Mouse (Mus musculus) heart, embryonic 10.5 days (tissue): ENCODE measurements around the gene Fbxw2. TPM values are rescaled to one million over a fixed set of nuclear protein-coding genes. Genes with fewer than 3 reads are reported as not detected.
A peak's percentile ranks its signal among the peaks of the same experiment; 100 is the strongest.
"Not testable (repeated sequence)": the region's sequence is repeated elsewhere in the genome, so short reads cannot be mapped to it uniquely, and the experiment has no call there.

Experiments
- DNase-seq: peaks from one replicate; pipeline ENCODE4 v3.0.0-alpha.2; 2017; ENCODE audit warnings: low spot score
- H3K27ac ChIP-seq: fragments of 300-500 bp; sonication (generic); 2 replicates; pipeline ENCODE4 v1.5.1; 2016; ENCODE audit warnings: mild to moderate bottlenecking
- H3K27me3 ChIP-seq: fragments of 300-500 bp; sonication (generic); 2 replicates; pipeline ENCODE4 v1.6.1; 2016; ENCODE audit warnings: mild to moderate bottlenecking; ENCODE audit not compliant: poor library complexity, insufficient read depth, severe bottlenecking
- H3K36me3 ChIP-seq: fragments of 300-500 bp; sonication (generic); 2 replicates; pipeline ENCODE4 v1.6.1; 2016; ENCODE audit warnings: mild to moderate bottlenecking, moderate library complexity
- H3K4me1 ChIP-seq: fragments of 300-500 bp; sonication (generic); 2 replicates; pipeline ENCODE4 v1.6.1; 2016; ENCODE audit warnings: mild to moderate bottlenecking
- H3K4me3 ChIP-seq: fragments of 300-500 bp; sonication (generic); 2 replicates; pipeline ENCODE4 v1.5.1; 2016; ENCODE audit warnings: mild to moderate bottlenecking, moderate library complexity
- H3K9me3 ChIP-seq: fragments of 300-500 bp; sonication (generic); 2 replicates; pipeline ENCODE4 v1.6.1; 2016; ENCODE audit warnings: mild to moderate bottlenecking, moderate library complexity
- WGBS: fragments of 180-500 bp; shearing (Covaris S2); methylation state at CpG from one replicate; pipeline ENCODE4 v1.1.7; 2016; 5-methylcytosine and 5-hydroxymethylcytosine counted together
- polyA plus RNA-seq: library from polyadenylated mRNA; unstranded; fragments of >200 nt; fragmentation: Nextera tagmentation; extraction: Ambion mirVana; gene quantifications from 2 replicates; pipeline ENCODE4 v1.2.1, GENCODE M21; 2016

Gene Fbxw2
- polyA plus RNA-seq, 1 experiment from 2014 or later, result 74.5 TPM

GRCm38 (mm10) chr2:34804815-34805214 is 21.3 kb downstream of the Fbxw2 start:
- H3K27ac ChIP-seq, result no peak overlapping the region
- no peaks in the 10 kb centered on the region for H3K9me3 ChIP-seq
- H3K4me1 ChIP-seq, result peaks cover 16% of the 10 kb centered on the region
- H3K4me3 ChIP-seq, result no peak overlapping the region
- WGBS, result 86% methylated on average over 1 of the region's 1 CpGs
- H3K36me3 ChIP-seq, result peaks cover 27% of the 10 kb centered on the region
- DNase-seq, result no peak
- H3K27me3 ChIP-seq, result no peaks in the 10 kb centered on the region

GRCm38 (mm10) chr2:34804172-34804571 is 21.9 kb downstream of the Fbxw2 start:
- Histone ChIP-seq H3K27ac (no peak overlapping the region), H3K9me3 (no peaks in the 10 kb centered on the region), H3K4me3 (no peak overlapping the region), H3K36me3 (peaks cover 22% of the 10 kb centered on the region), H3K4me1 (peaks cover 18% of the 10 kb centered on the region), H3K27me3 (no peaks in the 10 kb centered on the region)
- 95% methylated on average over 2 of the region's 2 CpGs for WGBS
- no peak for DNase-seq

- Histone ChIP-seq H3K27ac (no peak overlapping the region), H3K27me3 (no peaks in the 10 kb centered on the region)
Observed at GRCm38 (mm10) chr2:34803746-34804145, 22.4 kb downstream of the Fbxw2 start.

GRCm38 (mm10) chr2:34802565-34803245 is 23.4 kb downstream of the Fbxw2 start:
- Histone ChIP-seq H3K4me1 (peaks cover 24% of the 10 kb centered on the region), H3K36me3 (peaks cover 11% of the 10 kb centered on the region), H3K4me3 (peak overlapping the region; percentile 69), H3K27ac (peak overlapping the region; percentile 94)
- under 1% methylated on average over 32 of the region's 32 CpGs for WGBS
- not testable (repeated sequence) for H3K9me3 ChIP-seq, H3K27me3 ChIP-seq, DNase-seq

More at GRCm38 (mm10) chr2:34803746-34804145, 22.4 kb downstream of the Fbxw2 start:
- Histone ChIP-seq H3K9me3 (no peaks in the 10 kb centered on the region), H3K4me1 (peaks cover 23% of the 10 kb centered on the region), H3K4me3 (peak overlapping the region; percentile 69), H3K36me3 (peaks cover 18% of the 10 kb centered on the region)
- no peak for DNase-seq
- 83% methylated on average over 3 of the region's 3 CpGs for WGBS

- WGBS, result 5% methylated on average over 39 of the region's 39 CpGs
- H3K36me3 ChIP-seq, result peaks cover 13% of the 10 kb centered on the region
- H3K4me1 ChIP-seq, result peaks cover 24% of the 10 kb centered on the region
- H3K4me3 ChIP-seq, result peak overlapping the region; percentile 69
- peak overlapping the region; percentile 94 for H3K27ac ChIP-seq
- no peaks in the 10 kb centered on the region for H3K9me3 ChIP-seq
- no peaks in the 10 kb centered on the region for H3K27me3 ChIP-seq
- DNase-seq, result peak; percentile 99
Observed at GRCm38 (mm10) chr2:34801516-34802482, 24.3 kb downstream of the Fbxw2 start.

- Histone ChIP-seq H3K9me3 (no peaks in the 10 kb centered on the region), H3K4me1 (peaks cover 20% of the 10 kb centered on the region), H3K27me3 (no peaks in the 10 kb centered on the region), H3K36me3 (peaks cover 16% of the 10 kb centered on the region), H3K4me3 (peak overlapping the region; percentile 74), H3K27ac (peak overlapping the region; percentile 86)
- DNase-seq, result no peak
- 71% methylated on average over 7 of the region's 7 CpGs for WGBS
Observed at GRCm38 (mm10) chr2:34800371-34800770, 25.7 kb downstream of the Fbxw2 start.

GRCm38 (mm10) chr2:34799357-34800256 is 26.5 kb downstream of the Fbxw2 start, which contains the start of gene Rabepk:
Gene Rabepk (minus strand): TSS chr2:34799912.
- Histone ChIP-seq H3K27me3 (no peaks in the 10 kb centered on the region), H3K4me3 (peak within 1 kb of the TSS; percentile 74), H3K9me3 (no peaks in the 10 kb centered on the region), H3K27ac (peak within 1 kb of the TSS; percentile 86), H3K4me1 (peaks cover 19% of the 10 kb centered on the region), H3K36me3 (peaks cover 22% of the 10 kb centered on the region)
- WGBS, result 4% methylated on average over 44 of the region's 44 CpGs
- DNase-seq, result peak; percentile 96

GRCm38 (mm10) chr2:34795426-34795825 is 30.7 kb downstream of the Fbxw2 start:
- H3K27ac ChIP-seq, result no peak overlapping the region
- no peaks in the 10 kb centered on the region for H3K9me3 ChIP-seq
- WGBS, result 90% methylated on average over 7 of the region's 7 CpGs
- peaks cover 38% of the 10 kb centered on the region for H3K36me3 ChIP-seq
- H3K4me3 ChIP-seq, result no peak overlapping the region
- DNase-seq, result no peak
- no peaks in the 10 kb centered on the region for H3K27me3 ChIP-seq
- peaks cover 13% of the 10 kb centered on the region for H3K4me1 ChIP-seq

- Histone ChIP-seq H3K36me3 (peaks cover 46% of the 10 kb centered on the region), H3K27me3 (no peaks in the 10 kb centered on the region), H3K4me3 (no peak overlapping the region), H3K9me3 (no peaks in the 10 kb centered on the region), H3K4me1 (peaks cover 6% of the 10 kb centered on the region; the same call in 1 of the 2 replicates), H3K27ac (no peak overlapping the region)
- DNase-seq, result no peak
- WGBS, result 95% methylated on average over 2 of the region's 2 CpGs
Observed at GRCm38 (mm10) chr2:34794511-34794910, 31.6 kb downstream of the Fbxw2 start.

- not testable (repeated sequence) for H3K27me3 ChIP-seq, DNase-seq, H3K4me1 ChIP-seq, H3K9me3 ChIP-seq, H3K27ac ChIP-seq, H3K4me3 ChIP-seq
- 85% methylated on average over 2 of the region's 2 CpGs for WGBS
- H3K36me3 ChIP-seq, result peaks cover 56% of the 10 kb centered on the region
Observed at GRCm38 (mm10) chr2:34792543-34792942, 33.6 kb downstream of the Fbxw2 start.

- peaks cover 55% of the 10 kb centered on the region for H3K36me3 ChIP-seq
- H3K27ac ChIP-seq, result no peak overlapping the region
- no peaks in the 10 kb centered on the region for H3K27me3 ChIP-seq
- H3K9me3 ChIP-seq, result no peaks in the 10 kb centered on the region
- 90% methylated on average over 8 of the region's 8 CpGs for WGBS
- no peak for DNase-seq
- no peak overlapping the region for H3K4me3 ChIP-seq
- H3K4me1 ChIP-seq, result peaks cover 7% of the 10 kb centered on the region; the same call in 1 of the 2 replicates
Observed at GRCm38 (mm10) chr2:34790282-34790681, 35.8 kb downstream of the Fbxw2 start.

GRCm38 (mm10) chr2:34784085-34784484 is 42.0 kb downstream of the Fbxw2 start:
- Histone ChIP-seq H3K9me3 (no peaks in the 10 kb centered on the region), H3K36me3 (peaks cover 74% of the 10 kb centered on the region), H3K4me1 (peaks cover 14% of the 10 kb centered on the region; the same call in 1 of the 2 replicates), H3K4me3 (no peak overlapping the region), H3K27ac (peak overlapping the region; percentile 32; the same call in 1 of the 2 replicates), H3K27me3 (no peaks in the 10 kb centered on the region)
- no peak for DNase-seq
- WGBS, result 88% methylated on average over 2 of the region's 2 CpGs
